Mouse (Mus musculus): ENCODE measurements at regions not wholly inside any gene's neighbourhood (a gene's known extent, or its start where the extent isn't known, plus 50 kb on each side); places are given as distances from the start of the nearest gene placed in this dataset.

- no peak for DNase-seq
Measured at GRCm38 (mm10) chr8:34542361-34543038, 431.0 kb upstream of the Gm10131 start.

- no peak for DNase-seq
Measured at GRCm38 (mm10) chr8:34539232-34539631, 427.7 kb upstream of the Gm10131 start.

GRCm38 (mm10) chr8:34535434-34535833, 423.9 kb upstream of the Gm10131 start:
- DNase-seq, result no peak

GRCm38 (mm10) chr8:34533421-34533820, 421.9 kb upstream of the Gm10131 start:
- DNase-seq, result no peak

- no peak for DNase-seq
Measured at GRCm38 (mm10) chr8:34530896-34531679, 419.6 kb upstream of the Gm10131 start.

- no peak for DNase-seq
Measured at GRCm38 (mm10) chr8:34530046-34530445, 418.5 kb upstream of the Gm10131 start.

GRCm38 (mm10) chr8:34529452-34529851, 417.9 kb upstream of the Gm10131 start:
- peak; percentile 32 for DNase-seq

DNA sequence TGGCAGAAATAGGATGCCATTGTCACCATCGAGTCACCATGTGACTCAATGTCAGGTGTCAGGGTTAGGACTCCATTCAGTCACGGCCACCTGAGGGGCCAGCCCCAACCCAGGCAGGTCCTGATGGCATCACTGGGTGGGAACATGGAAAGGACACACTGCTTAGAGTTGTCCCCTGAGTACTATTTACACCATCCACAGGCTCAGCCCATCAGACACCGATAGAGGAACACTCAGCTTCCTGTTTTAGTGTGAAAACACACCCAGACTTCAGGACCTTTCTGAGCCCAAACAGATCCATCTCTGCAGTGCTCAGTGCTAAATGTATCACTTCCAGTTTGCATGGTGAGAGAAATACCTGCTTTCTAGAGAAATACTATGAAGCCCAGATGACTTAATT, 416.7 kb upstream of the Gm10131 start:
- DNase-seq, result no peak

DNA sequence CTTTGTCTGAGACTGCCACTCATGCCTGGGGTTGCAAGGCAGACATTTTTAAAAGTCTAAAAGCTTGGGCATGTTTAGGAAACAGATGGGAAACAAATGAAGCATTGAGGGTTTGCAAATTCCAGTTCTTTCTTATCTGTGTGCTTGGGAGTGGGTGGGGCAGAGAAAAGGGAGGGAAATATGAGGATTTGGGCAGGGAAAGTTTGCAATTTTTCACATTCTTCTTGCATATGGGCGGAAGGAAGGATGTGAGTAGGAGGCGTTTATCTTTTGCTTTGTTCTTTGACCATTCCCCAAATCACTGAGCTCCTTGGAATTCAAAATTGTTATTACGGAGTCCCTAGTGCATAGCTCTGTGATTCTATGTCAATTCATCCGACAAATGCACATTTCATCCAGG, 413.7 kb upstream of the Gm10131 start:
- no peak for DNase-seq

DNA sequence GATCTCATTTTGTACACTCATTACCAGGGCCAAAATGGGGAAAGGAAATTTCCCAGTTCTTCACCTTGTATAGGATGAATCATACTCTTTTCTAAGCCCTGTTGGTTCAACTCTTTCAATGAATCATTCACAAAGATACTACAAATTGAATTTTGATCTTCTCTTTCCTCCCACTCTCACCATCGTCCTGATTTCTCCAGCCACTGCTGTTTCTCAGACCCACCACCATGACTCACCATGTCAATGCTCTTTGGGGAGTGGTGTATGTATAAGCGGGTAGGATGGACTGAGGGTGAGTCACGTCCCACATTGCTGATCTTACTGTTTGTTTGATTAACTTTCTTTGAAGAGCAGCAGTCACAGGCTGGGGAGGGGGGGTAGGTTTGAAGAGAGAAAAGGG, 412.3 kb upstream of the Gm10131 start:
- DNase-seq, result no peak

DNA sequence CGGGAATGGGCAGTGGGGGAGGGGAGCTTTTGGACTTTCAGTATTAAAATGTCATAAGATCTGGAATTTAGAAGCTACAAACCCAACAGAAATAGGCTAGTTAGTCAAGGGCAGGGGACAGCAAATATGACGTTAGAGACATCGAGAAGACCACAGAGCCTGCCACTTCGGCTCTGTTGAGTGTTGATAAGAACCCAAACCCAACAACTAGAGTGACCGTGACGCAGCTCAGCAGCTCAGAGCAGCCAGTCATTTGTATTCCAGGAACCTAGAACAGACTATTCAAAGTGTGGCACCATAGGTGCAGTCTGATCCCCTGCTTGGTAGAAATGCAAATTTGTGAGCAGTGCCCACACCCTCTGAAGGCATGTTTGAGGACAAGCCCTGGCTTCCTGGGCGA, 409.8 kb upstream of the Gm10131 start:
- DNase-seq, result no peak

- peak; percentile 10 for DNase-seq
Measured at GRCm38 (mm10) chr8:34520664-34521063, 409.1 kb upstream of the Gm10131 start.

GRCm38 (mm10) chr8:34513459-34514090, 402.0 kb upstream of the Gm10131 start:
- no peak for DNase-seq

DNA sequence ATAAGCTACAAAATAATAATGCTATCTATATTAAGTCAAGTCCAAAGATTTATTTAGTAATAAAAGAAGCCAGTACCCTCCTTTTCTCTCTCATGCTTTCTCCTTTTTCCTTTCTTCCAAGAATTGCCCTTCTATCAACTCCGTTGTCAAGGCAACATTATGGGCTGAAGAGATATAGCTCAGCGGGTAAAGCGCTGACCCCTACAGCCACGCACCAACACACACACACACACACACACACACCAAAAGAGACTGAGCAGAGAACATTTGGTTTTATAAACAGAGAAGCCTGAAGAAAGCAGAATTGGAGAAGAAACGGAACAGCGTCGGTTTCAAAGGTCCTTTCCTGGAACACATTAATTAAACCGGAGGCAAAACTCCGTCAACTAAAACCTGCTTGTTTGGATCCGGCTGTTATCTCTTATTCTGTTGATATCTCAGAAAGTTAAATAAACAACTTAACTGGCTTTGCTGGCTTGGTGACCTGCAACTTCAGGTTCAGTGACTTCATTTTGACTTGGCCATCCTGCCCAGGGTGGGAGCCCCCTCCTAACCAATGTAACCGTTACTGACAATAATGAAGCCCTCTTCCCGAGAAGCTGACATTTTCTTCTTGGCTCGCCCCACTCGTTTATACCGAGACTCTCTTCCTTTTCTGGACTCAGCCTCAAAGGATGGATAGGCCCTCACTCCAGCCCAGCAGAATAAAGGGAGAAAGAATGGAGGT, 394.5 kb upstream of the Gm10131 start:
- no peak for DNase-seq

- no peak for DNase-seq
Measured at GRCm38 (mm10) chr8:34505102-34505501, 393.6 kb upstream of the Gm10131 start.

DNA sequence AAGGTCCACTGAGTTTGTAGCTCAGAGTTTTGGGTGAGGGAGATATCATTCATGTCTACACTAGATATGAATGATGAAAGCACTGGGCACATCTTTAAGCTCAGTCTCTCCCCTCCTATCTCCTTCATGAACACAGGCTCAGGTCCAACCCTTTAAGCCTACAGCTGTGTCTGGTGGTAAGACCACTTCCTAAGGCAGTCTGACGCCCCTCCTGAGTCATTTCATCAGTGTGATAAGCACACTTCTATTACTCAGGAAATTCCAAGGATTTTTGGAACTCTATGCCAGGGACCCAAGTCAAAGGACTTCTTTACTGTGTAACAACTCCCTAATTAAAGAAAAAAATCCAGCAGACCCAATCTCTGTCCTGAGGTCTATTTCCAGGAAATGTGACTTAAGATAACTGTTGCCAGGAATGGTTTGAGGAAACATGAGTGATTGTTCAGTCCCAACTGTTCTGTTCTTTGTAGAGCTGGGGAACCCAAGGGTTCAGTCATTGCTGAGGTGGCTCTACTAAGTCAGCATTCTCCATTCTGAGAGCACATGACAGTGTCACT, 391.1 kb upstream of the Gm10131 start:
- no peak for DNase-seq

DNA sequence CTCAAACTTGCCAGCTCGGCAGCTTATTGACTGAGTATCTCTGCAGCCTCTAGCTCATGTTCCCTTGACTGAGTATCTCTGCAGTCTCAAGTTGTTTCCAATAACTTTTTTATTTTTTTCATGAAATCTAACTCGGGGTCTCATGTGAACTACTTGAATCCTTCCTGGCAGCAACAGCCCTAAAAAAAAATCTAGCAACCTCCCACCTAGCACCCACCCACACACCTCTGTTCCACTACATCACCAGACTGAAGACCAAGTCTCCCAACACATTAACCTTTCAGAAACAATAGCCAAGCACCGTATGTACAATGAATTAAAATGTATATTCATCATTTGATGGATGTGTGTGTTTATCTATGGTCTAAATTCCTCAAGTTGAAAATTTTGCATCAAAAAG, 387.7 kb upstream of the Gm10131 start:
- DNase-seq, result no peak

GRCm38 (mm10) chr8:34496751-34497150, 385.2 kb upstream of the Gm10131 start:
- DNase-seq, result no peak

DNA sequence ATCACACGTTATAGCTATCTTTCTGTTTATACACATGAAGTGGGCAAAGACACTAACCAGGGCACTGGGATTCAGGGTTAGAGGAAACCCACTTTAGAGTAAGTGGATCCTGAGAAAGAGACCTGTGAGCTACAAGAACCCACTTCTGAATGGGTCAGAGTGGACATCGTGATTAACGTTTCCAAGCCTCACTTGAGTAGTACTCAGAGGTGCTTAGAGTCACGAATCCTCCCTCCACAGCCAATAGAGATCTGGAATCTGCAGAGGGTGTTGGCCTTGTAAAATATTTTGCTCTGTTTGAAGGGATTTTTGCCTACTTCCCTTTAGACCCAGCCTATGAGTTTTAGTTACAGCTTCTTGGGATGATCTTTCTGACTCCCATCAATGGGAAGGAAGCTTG, 384.4 kb upstream of the Gm10131 start:
- no peak for DNase-seq

- DNase-seq, result no peak
Measured at GRCm38 (mm10) chr8:34488746-34489400, 377.3 kb upstream of the Gm10131 start.

- no peak for DNase-seq
Measured at GRCm38 (mm10) chr8:34486433-34487096, 375.0 kb upstream of the Gm10131 start.

DNA sequence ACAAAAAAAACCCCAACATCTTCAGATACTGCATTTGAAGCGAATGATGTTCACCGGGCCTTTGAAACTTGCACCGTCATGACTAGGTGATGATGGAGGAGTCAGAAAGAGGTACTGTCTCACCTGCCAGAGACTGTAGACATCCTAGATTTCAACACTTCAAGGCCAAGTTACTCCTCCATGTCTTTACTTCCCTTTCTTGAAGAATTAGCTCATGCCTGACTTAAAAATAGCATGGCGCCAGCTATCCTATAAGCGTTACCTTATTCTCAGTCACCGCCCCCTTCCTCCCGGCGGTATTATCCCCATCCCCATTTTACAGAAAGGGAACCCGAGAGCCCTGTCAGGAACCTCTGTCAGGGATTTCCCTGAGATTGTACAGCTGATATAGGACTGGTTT, 374.4 kb upstream of the Gm10131 start:
- no peak for DNase-seq
